Mouse (Mus musculus) monocyte, adult 2 months (primary cell): ENCODE measurements around the gene Olfr913.

Experiments used
- DNase-seq, 2 experiments: peaks; one replicate each; pipeline ENCODE4 v3.0.0; 2022; ENCODE audit warnings: low spot score in 2 of 2, low read depth in 1 of 2

Gene Olfr913

GRCm38 (mm10) chr9:38592459-38592858, at the start of gene Olfr913:
TSS of gene Olfr913 (plus strand) at chr9:38592759.
- DNase-seq, result no peak

DNA sequence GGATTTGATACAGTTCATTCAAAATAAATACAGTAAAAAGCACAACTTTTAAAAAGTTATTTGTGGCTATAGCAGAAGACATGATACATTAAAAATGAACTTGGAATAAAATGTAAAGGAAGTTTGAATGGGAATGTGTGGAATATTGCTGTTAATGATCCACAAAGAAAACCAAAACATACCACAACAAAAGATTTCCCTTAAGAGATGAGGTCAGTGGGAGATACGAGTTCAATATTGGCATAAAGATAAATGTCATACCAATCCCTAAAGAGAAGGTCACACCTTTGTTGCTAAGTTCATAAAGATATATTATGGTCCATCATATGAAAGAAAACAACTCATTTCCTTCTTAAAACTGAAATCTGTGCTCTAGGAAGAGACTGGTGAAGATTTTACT, 12.7 kb upstream of the Olfr913 start, which contains the start of gene Olfr912:
Olfr912 (plus strand) TSS at position 301 of the 400 bp plus-strand sequence.
- no peak for DNase-seq

DNA sequence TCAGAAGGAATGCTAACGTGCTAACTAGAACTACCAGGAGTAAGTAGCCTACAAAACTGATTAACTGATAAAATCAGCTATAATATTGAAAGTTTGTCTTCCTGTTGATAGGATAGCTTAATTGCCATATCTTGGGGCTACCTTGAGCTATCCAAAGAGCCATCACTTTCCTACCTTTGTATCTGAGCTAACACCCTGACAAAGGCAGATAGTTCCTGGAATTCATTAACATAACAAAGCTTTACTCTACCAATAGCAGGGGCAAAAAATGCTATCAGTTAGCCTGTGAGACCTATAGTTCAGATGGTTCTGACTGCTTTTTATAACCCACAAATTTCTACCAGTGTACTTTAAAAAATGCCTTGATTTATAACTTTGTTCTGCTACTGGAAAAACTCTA, 1.5 kb upstream of the Olfr913 start:
- DNase-seq, result no peak

- DNase-seq, result no peak
Measured at GRCm38 (mm10) chr9:38604802-38605201, 12.2 kb downstream of the Olfr913 start, which contains the start of gene Olfr914. TSS of gene Olfr914 (plus strand) at chr9:38605102.

DNA sequence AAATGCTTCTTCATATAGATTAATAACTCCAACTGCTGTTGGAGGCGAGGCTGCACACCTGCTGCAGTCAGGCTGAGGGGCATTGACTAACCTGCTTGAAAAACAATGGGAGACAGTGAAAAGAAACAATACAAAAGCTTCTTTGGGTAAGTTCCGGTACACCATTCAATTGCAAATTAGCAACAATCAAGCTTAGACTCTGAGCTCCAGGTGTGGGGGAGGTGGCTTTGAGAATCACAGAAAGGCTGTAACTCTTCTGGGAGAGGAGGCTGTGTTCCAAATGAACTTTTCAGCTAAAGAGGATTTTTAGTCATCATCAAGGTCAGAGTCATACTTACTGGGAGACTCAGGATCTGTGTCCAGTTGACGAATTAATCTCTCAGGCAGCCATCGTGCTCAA, 39.8 kb downstream of the Olfr913 start:
- no peak for DNase-seq
